Mouse (Mus musculus): Measurements from ENCODE around the gene Caskin1.

The Caskin1 gene

GRCm38 (mm10) chr17:24472512-24472911, 15.9 kb upstream of the Caskin1 start:
- DNase-seq, result peak; percentile 79

GRCm38 (mm10) chr17:24473612-24474275, 14.7 kb upstream of the Caskin1 start, which contains the start of gene Bricd5:
TSS of gene Bricd5 (plus strand) at chr17:24473884.
- no peak for DNase-seq

GRCm38 (mm10) chr17:24474557-24474956, 13.8 kb upstream of the Caskin1 start:
- no peak for DNase-seq

GRCm38 (mm10) chr17:24475586-24475985, 12.8 kb upstream of the Caskin1 start:
- no peak for DNase-seq

GRCm38 (mm10) chr17:24476022-24476776, 12.2 kb upstream of the Caskin1 start:
- peak; percentile 58 for DNase-seq

- DNase-seq, result peak; percentile 63
These were observed 11.1 kb upstream of the Caskin1 start for GRCm38 (mm10) chr17:24477053-24477984.

GRCm38 (mm10) chr17:24477985-24478600, 10.3 kb upstream of the Caskin1 start:
- DNase-seq, result peak; percentile 74

GRCm38 (mm10) chr17:24478663-24479380, 9.6 kb upstream of the Caskin1 start, which contains the start of gene Mlst8:
TSS of gene Mlst8 (minus strand) at chr17:24479078.
- peak; percentile 98 for DNase-seq

- no peak for DNase-seq
These were observed 9.0 kb upstream of the Caskin1 start for GRCm38 (mm10) chr17:24479431-24479830.

GRCm38 (mm10) chr17:24480201-24480826, 8.1 kb upstream of the Caskin1 start:
- no peak for DNase-seq

GRCm38 (mm10) chr17:24481027-24481815, 7.2 kb upstream of the Caskin1 start:
- no peak for DNase-seq

- no peak for DNase-seq
These were observed 4.9 kb upstream of the Caskin1 start for GRCm38 (mm10) chr17:24483495-24483894.

- DNase-seq, result no peak
These were observed 3.1 kb upstream of the Caskin1 start for GRCm38 (mm10) chr17:24485090-24485860.

GRCm38 (mm10) chr17:24488662-24489264, 362 bp downstream of the Caskin1 start:
- DNase-seq, result no peak

- no peak for DNase-seq
These were observed 1.0 kb downstream of the Caskin1 start for GRCm38 (mm10) chr17:24489265-24490030.

- no peak for DNase-seq
These were observed 2.0 kb downstream of the Caskin1 start for GRCm38 (mm10) chr17:24490399-24490798.

GRCm38 (mm10) chr17:24494627-24495335, 6.4 kb downstream of the Caskin1 start:
- DNase-seq, result no peak

GRCm38 (mm10) chr17:24495443-24495842, 7.0 kb downstream of the Caskin1 start:
- no peak for DNase-seq
